Mouse (Mus musculus): ENCODE results near the gene Ccdc124. TPM values are rescaled to one million over a fixed set of nuclear protein-coding genes. Genes with fewer than 3 reads are reported as not detected.
A peak's percentile ranks its signal among the peaks of the same experiment; 100 is the strongest.

Gene Ccdc124
- polyA plus RNA-seq, 1 experiment from 2014 or later = 155 TPM

GRCm38 (mm10) chr8:70892022-70892895, 18.5 kb upstream of the Ccdc124 start, which contains the start of gene Slc5a5:
Slc5a5 (minus strand) TSS chr8:70892757.
- Histone ChIP-seq H3K9ac (ENCODE audit: low read length) (no peak within 1 kb of the TSS), H3K4me3 (ENCODE audit: low read depth, low read length) (peak within 1 kb of the TSS; percentile 14), H3K4me2 (ENCODE audit: low read depth) (peak within 1 kb of the TSS; percentile 33), H3K4me1 (ENCODE audit: control insufficient read depth, insufficient read depth, low read length) (peaks cover 10% of the 10 kb centered on the region), H3K36me3 (ENCODE audit: control insufficient read depth, insufficient read depth, low read length) (peaks cover 14% of the 10 kb centered on the region), H3K27ac (ENCODE audit: low read depth, low read length) (no peak within 1 kb of the TSS), H3K27me3 (ENCODE audit: control insufficient read depth, insufficient read depth, low read length) (peaks cover 32% of the 10 kb centered on the region), H3K9me3 (ENCODE audit: control insufficient read depth, low read length) (no peaks in the 10 kb centered on the region)
- DNase-seq (ENCODE audit: low spot score) (peak; percentile 43), ATAC-seq (ENCODE audit: insufficient read depth, low FRiP score, low TSS enrichment) (no peak)
- 2% methylated on average over 75 of the region's 80 CpGs for WGBS

DNA sequence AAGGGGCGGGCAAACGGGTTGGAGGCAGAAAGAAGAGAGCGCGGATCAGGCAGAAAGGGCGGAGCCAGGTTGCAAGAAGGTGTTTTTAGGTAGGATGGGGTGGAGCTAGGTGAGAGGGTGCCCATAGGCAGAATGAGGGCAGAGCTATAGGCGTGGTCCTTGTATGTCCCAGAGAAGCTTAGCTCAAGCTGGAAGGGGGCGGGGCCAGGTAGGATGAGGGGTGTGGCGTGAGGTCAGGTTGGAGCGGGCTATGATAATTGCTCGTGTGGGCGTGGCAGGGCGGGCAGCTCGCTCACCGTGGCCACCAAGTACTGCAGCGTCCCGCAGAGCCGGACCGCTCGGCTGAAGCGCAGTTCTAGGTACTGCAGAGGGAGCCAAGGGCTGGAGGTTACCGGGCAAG, 17.6 kb upstream of the Ccdc124 start:
- H3K4me1 ChIP-seq (ENCODE audit: control insufficient read depth, insufficient read depth, low read length) = peaks cover 9% of the 10 kb centered on the region
- peaks cover 32% of the 10 kb centered on the region for H3K27me3 ChIP-seq (ENCODE audit: control insufficient read depth, insufficient read depth, low read length)
- peak overlapping the region; percentile 10; the same call in 1 of the 2 replicates for H3K4me3 ChIP-seq (ENCODE audit: low read depth, low read length)
- H3K9me3 ChIP-seq (ENCODE audit: control insufficient read depth, low read length) = no peaks in the 10 kb centered on the region
- ATAC-seq (ENCODE audit: insufficient read depth, low FRiP score, low TSS enrichment) = no peak
- H3K36me3 ChIP-seq (ENCODE audit: control insufficient read depth, insufficient read depth, low read length) = peaks cover 14% of the 10 kb centered on the region
- 4% methylated on average over 21 of the region's 21 CpGs for WGBS
- no peak overlapping the region for H3K27ac ChIP-seq (ENCODE audit: low read depth, low read length)
- no peak for DNase-seq (ENCODE audit: low spot score)
- H3K4me2 ChIP-seq (ENCODE audit: low read depth) = no peak overlapping the region
- no peak overlapping the region for H3K9ac ChIP-seq (ENCODE audit: low read length)

- ATAC-seq (ENCODE audit: insufficient read depth, low FRiP score, low TSS enrichment) = no peak
- Histone ChIP-seq H3K36me3 (ENCODE audit: control insufficient read depth, insufficient read depth, low read length) (peaks cover 13% of the 10 kb centered on the region), H3K9me3 (ENCODE audit: control insufficient read depth, low read length) (no peaks in the 10 kb centered on the region), H3K9ac (ENCODE audit: low read length) (no peak overlapping the region), H3K4me3 (ENCODE audit: low read depth, low read length) (no peak overlapping the region), H3K4me2 (ENCODE audit: low read depth) (no peak overlapping the region), H3K27me3 (ENCODE audit: control insufficient read depth, insufficient read depth, low read length) (peaks cover 32% of the 10 kb centered on the region), H3K4me1 (ENCODE audit: control insufficient read depth, insufficient read depth, low read length) (peaks cover 6% of the 10 kb centered on the region; the same call in 1 of the 2 replicates), H3K27ac (ENCODE audit: low read depth, low read length) (no peak overlapping the region)
- DNase-seq (ENCODE audit: low spot score) = no peak
- WGBS = 95% methylated on average over 5 of the region's 5 CpGs
Observed at GRCm38 (mm10) chr8:70890656-70891055, 16.9 kb upstream of the Ccdc124 start.

GRCm38 (mm10) chr8:70887669-70888068, 13.9 kb upstream of the Ccdc124 start:
- no peak overlapping the region for H3K4me3 ChIP-seq (ENCODE audit: low read depth, low read length)
- H3K9ac ChIP-seq (ENCODE audit: low read length) = no peak overlapping the region
- H3K27me3 ChIP-seq (ENCODE audit: control insufficient read depth, insufficient read depth, low read length) = peaks cover 23% of the 10 kb centered on the region
- no peaks in the 10 kb centered on the region for H3K9me3 ChIP-seq (ENCODE audit: control insufficient read depth, low read length)
- H3K36me3 ChIP-seq (ENCODE audit: control insufficient read depth, insufficient read depth, low read length) = no peaks in the 10 kb centered on the region
- DNase-seq (ENCODE audit: low spot score) (peak; percentile 60), ATAC-seq (ENCODE audit: insufficient read depth, low FRiP score, low TSS enrichment) (peak; percentile 48; the same call in 1 of the 2 replicates)
- peak overlapping the region; percentile 1; the same call in 1 of the 2 replicates for H3K4me2 ChIP-seq (ENCODE audit: low read depth)
- no peak overlapping the region for H3K27ac ChIP-seq (ENCODE audit: low read depth, low read length)
- WGBS = 3% methylated on average over 18 of the region's 18 CpGs
- peaks cover 6% of the 10 kb centered on the region; the same call in 1 of the 2 replicates for H3K4me1 ChIP-seq (ENCODE audit: control insufficient read depth, insufficient read depth, low read length)

- H3K36me3 ChIP-seq (ENCODE audit: control insufficient read depth, insufficient read depth, low read length) = no peaks in the 10 kb centered on the region
- WGBS = 17% methylated on average over 12 of the region's 12 CpGs
- peaks cover 2% of the 10 kb centered on the region for H3K27me3 ChIP-seq (ENCODE audit: control insufficient read depth, insufficient read depth, low read length)
- H3K9me3 ChIP-seq (ENCODE audit: control insufficient read depth, low read length) = no peaks in the 10 kb centered on the region
- H3K4me1 ChIP-seq (ENCODE audit: control insufficient read depth, insufficient read depth, low read length) = no peaks in the 10 kb centered on the region
- ATAC-seq (ENCODE audit: insufficient read depth, low FRiP score, low TSS enrichment) = no peak
- no peak overlapping the region for H3K4me3 ChIP-seq (ENCODE audit: low read depth, low read length)
- no peak overlapping the region for H3K4me2 ChIP-seq (ENCODE audit: low read depth)
- no peak overlapping the region for H3K27ac ChIP-seq (ENCODE audit: low read depth, low read length)
- no peak overlapping the region for H3K9ac ChIP-seq (ENCODE audit: low read length)
- peak; percentile 51 for DNase-seq (ENCODE audit: low spot score)
Observed at GRCm38 (mm10) chr8:70885612-70886011, 11.9 kb upstream of the Ccdc124 start.

GRCm38 (mm10) chr8:70884683-70885082, 10.9 kb upstream of the Ccdc124 start:
- Histone ChIP-seq H3K4me1 (ENCODE audit: control insufficient read depth, insufficient read depth, low read length) (no peaks in the 10 kb centered on the region), H3K27ac (ENCODE audit: low read depth, low read length) (no peak overlapping the region), H3K4me2 (ENCODE audit: low read depth) (no peak overlapping the region), H3K27me3 (ENCODE audit: control insufficient read depth, insufficient read depth, low read length) (no peaks in the 10 kb centered on the region), H3K9me3 (ENCODE audit: control insufficient read depth, low read length) (no peaks in the 10 kb centered on the region), H3K36me3 (ENCODE audit: control insufficient read depth, insufficient read depth, low read length) (no peaks in the 10 kb centered on the region), H3K4me3 (ENCODE audit: low read depth, low read length) (no peak overlapping the region), H3K9ac (ENCODE audit: low read length) (no peak overlapping the region)
- ATAC-seq (ENCODE audit: insufficient read depth, low FRiP score, low TSS enrichment) (no peak), DNase-seq (ENCODE audit: low spot score) (no peak)
- WGBS = 86% methylated on average over 10 of the region's 10 CpGs

DNA sequence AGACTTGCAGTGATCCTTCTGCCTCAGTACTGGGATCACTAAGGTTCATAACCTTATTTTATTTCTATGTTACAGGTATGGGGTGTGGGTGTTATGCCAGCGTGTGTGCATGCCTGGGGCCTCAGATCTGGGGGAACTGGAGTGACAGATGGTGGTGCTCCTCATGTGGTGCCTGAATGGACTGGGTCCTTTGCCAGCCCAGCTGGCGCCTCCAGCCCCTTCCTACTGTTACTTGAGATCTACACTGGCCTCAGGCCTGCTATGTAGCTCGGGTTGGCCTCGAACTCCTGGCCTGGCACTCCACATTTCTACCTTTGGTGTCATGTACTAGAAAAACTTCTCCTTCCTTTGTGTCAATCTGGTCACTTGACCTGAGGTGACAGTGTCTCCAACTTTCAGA, 10.5 kb upstream of the Ccdc124 start:
- Histone ChIP-seq H3K27ac (ENCODE audit: low read depth, low read length) (no peak overlapping the region), H3K4me3 (ENCODE audit: low read depth, low read length) (no peak overlapping the region), H3K27me3 (ENCODE audit: control insufficient read depth, insufficient read depth, low read length) (no peaks in the 10 kb centered on the region), H3K9me3 (ENCODE audit: control insufficient read depth, low read length) (no peaks in the 10 kb centered on the region), H3K4me1 (ENCODE audit: control insufficient read depth, insufficient read depth, low read length) (no peaks in the 10 kb centered on the region), H3K36me3 (ENCODE audit: control insufficient read depth, insufficient read depth, low read length) (no peaks in the 10 kb centered on the region), H3K4me2 (ENCODE audit: low read depth) (no peak overlapping the region), H3K9ac (ENCODE audit: low read length) (no peak overlapping the region)
- ATAC-seq (ENCODE audit: insufficient read depth, low FRiP score, low TSS enrichment) = no peak
- WGBS = 86% methylated on average over 4 of the region's 4 CpGs
- peak; percentile 6 for DNase-seq (ENCODE audit: low spot score)

- no peaks in the 10 kb centered on the region for H3K4me1 ChIP-seq (ENCODE audit: control insufficient read depth, insufficient read depth, low read length)
- H3K36me3 ChIP-seq (ENCODE audit: control insufficient read depth, insufficient read depth, low read length) = no peaks in the 10 kb centered on the region
- no peak overlapping the region for H3K4me3 ChIP-seq (ENCODE audit: low read depth, low read length)
- H3K4me2 ChIP-seq (ENCODE audit: low read depth) = no peak overlapping the region
- no peaks in the 10 kb centered on the region for H3K27me3 ChIP-seq (ENCODE audit: control insufficient read depth, insufficient read depth, low read length)
- 35% methylated on average over 11 of the region's 11 CpGs for WGBS
- H3K9me3 ChIP-seq (ENCODE audit: control insufficient read depth, low read length) = no peaks in the 10 kb centered on the region
- no peak overlapping the region for H3K9ac ChIP-seq (ENCODE audit: low read length)
- DNase-seq (ENCODE audit: low spot score) = no peak
- no peak overlapping the region for H3K27ac ChIP-seq (ENCODE audit: low read depth, low read length)
- no peak for ATAC-seq (ENCODE audit: insufficient read depth, low FRiP score, low TSS enrichment)
Observed at GRCm38 (mm10) chr8:70880546-70880945, 6.8 kb upstream of the Ccdc124 start.

GRCm38 (mm10) chr8:70880126-70880525, 6.4 kb upstream of the Ccdc124 start:
- ATAC-seq (ENCODE audit: insufficient read depth, low FRiP score, low TSS enrichment) (no peak), DNase-seq (ENCODE audit: low spot score) (no peak)
- H3K27ac ChIP-seq (ENCODE audit: low read depth, low read length) = no peak overlapping the region
- H3K27me3 ChIP-seq (ENCODE audit: control insufficient read depth, insufficient read depth, low read length) = no peaks in the 10 kb centered on the region
- H3K4me3 ChIP-seq (ENCODE audit: low read depth, low read length) = no peak overlapping the region
- no peaks in the 10 kb centered on the region for H3K36me3 ChIP-seq (ENCODE audit: control insufficient read depth, insufficient read depth, low read length)
- H3K9ac ChIP-seq (ENCODE audit: low read length) = no peak overlapping the region
- H3K9me3 ChIP-seq (ENCODE audit: control insufficient read depth, low read length) = no peaks in the 10 kb centered on the region
- WGBS = 10% methylated on average over 4 of the region's 4 CpGs
- H3K4me1 ChIP-seq (ENCODE audit: control insufficient read depth, insufficient read depth, low read length) = no peaks in the 10 kb centered on the region
- H3K4me2 ChIP-seq (ENCODE audit: low read depth) = no peak overlapping the region
